Mouse (Mus musculus): Measurements from ENCODE around the gene Ldlrad1. TPM values are rescaled to one million over a fixed set of nuclear protein-coding genes. Genes with fewer than 3 reads are reported as not detected.

The Ldlrad1 gene
- polyA plus RNA-seq, 1 experiment from 2014 or later, result not detected

DNA sequence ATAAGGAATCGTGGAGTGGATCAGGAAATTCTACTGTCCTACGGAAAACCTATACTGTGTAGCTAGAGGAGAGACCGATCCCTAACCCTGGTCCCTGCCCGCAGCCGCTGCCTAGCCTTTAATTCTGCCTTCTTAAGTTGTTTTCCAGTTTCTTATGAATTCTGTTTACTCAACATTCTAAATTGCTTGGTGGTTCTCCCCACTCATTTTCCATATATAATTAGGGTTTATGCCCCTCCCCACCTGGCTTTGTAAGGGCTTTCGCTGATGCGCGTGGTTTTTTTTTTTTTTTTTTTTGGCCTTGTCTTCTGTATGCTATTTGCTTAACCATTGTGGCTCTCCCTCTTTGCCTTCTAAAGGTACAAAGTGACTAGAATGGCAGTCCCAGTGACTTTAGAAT lies 29.4 kb upstream of the Ldlrad1 start:
- under 1% methylated on average over 8 of the region's 8 CpGs for WGBS
- no peak for ATAC-seq (ENCODE audit: low FRiP score, low TSS enrichment)
- peak overlapping the region; percentile 70 for H3K4me3 ChIP-seq (ENCODE audit: low read length)
- no peaks in the 10 kb centered on the region for H3K9me3 ChIP-seq (ENCODE audit: low read length)
- H3K36me3 ChIP-seq (ENCODE audit: insufficient read depth, low read length), result no peaks in the 10 kb centered on the region; the same call in 1 of the 2 replicates
- H3K4me2 ChIP-seq (replicated peaks; ENCODE audit: low read depth, low read length), result peak overlapping the region; percentile 60
- H3K27me3 ChIP-seq (ENCODE audit: insufficient read depth, low read length), result no peaks in the 10 kb centered on the region
- H3K9ac ChIP-seq (replicated peaks; ENCODE audit: low read length), result peak overlapping the region; percentile 77
- peak overlapping the region; percentile 99 for H3K27ac ChIP-seq (ENCODE audit: low read length)
- peaks cover 26% of the 10 kb centered on the region for H3K4me1 ChIP-seq (ENCODE audit: insufficient read depth, low read length)

DNA sequence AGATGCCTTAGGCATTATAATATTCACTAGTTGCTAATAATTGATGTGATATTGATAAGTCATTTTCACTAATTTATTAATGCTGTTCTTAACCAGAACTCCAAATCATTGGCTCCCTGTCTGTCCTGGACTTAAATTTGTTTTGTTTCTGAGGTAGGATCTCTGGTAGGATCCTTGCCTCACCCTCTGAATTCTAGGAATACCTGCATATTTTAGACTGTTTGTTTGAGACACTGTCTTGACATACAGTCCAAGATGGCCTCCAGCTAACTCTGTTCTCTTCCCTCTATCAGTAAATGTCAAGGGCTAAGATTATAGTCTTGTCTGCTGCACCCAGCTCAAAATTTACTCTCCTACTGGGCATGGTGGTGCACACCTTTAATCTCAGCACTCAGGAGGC lies 28.2 kb upstream of the Ldlrad1 start:
- Histone ChIP-seq H3K27ac (ENCODE audit: low read length) (no peak overlapping the region), H3K4me3 (ENCODE audit: low read length) (no peak overlapping the region), H3K4me1 (ENCODE audit: insufficient read depth, low read length) (peaks cover 37% of the 10 kb centered on the region), H3K4me2 (replicated peaks; ENCODE audit: low read depth, low read length) (no peak overlapping the region), H3K27me3 (ENCODE audit: insufficient read depth, low read length) (no peaks in the 10 kb centered on the region), H3K9me3 (ENCODE audit: low read length) (no peaks in the 10 kb centered on the region), H3K9ac (replicated peaks; ENCODE audit: low read length) (no peak overlapping the region), H3K36me3 (ENCODE audit: insufficient read depth, low read length) (no peaks in the 10 kb centered on the region; the same call in 1 of the 2 replicates)
- no peak for ATAC-seq (ENCODE audit: low FRiP score, low TSS enrichment)

DNA sequence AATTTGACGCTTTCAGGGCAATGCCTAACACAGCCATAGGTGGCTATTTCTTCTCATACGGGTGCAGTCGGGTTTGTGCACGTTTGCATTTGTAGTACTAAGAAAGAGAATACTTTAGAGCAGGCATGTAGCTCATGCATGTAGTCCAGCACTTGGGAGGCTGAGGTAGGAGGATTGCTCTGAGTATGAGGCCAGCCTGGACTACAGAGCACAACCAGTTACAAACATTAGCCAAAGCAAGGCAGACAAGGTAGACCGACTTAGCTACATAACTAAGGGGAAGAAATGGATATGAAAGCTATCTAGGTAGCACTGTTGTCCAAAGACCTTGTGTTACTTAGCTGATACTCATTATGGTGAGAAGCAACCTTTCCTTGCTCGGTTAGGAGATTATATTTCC lies 27.1 kb upstream of the Ldlrad1 start:
- WGBS, result 78% methylated on average over 6 of the region's 6 CpGs
- Histone ChIP-seq H3K4me1 (ENCODE audit: insufficient read depth, low read length) (peaks cover 39% of the 10 kb centered on the region), H3K4me3 (ENCODE audit: low read length) (no peak overlapping the region), H3K4me2 (replicated peaks; ENCODE audit: low read depth, low read length) (no peak overlapping the region), H3K27me3 (ENCODE audit: insufficient read depth, low read length) (no peaks in the 10 kb centered on the region), H3K9ac (replicated peaks; ENCODE audit: low read length) (no peak overlapping the region), H3K9me3 (ENCODE audit: low read length) (no peaks in the 10 kb centered on the region), H3K36me3 (ENCODE audit: insufficient read depth, low read length) (0 out of 2 replicates have a peak, but pooled peaks cover under 1% of the 10 kb centered on the region), H3K27ac (ENCODE audit: low read length) (no peak overlapping the region)
- ATAC-seq (ENCODE audit: low FRiP score, low TSS enrichment), result no peak

DNA sequence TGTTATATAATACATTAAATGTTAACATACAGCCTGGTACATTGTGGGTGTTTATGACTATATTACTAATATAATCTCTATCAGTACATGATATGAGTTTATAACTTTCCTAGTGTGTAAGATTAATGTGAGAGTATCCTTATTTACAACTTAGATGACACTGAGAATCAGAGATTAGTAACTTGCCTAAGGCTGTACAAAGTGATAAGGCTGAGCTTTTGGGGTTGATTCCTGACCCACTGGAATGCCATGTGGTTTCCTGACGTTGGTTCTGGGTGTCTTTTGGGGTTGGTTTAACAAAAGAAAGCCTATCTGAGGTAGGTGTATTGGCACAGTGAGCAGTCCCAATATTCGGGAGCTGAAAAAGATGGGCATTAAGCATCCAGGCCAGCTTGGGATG lies 26.2 kb upstream of the Ldlrad1 start:
- no peak overlapping the region for H3K4me3 ChIP-seq (ENCODE audit: low read length)
- no peak overlapping the region for H3K4me2 ChIP-seq (replicated peaks; ENCODE audit: low read depth, low read length)
- H3K27ac ChIP-seq (ENCODE audit: low read length), result no peak overlapping the region
- ATAC-seq (ENCODE audit: low FRiP score, low TSS enrichment), result no peak
- peaks cover 31% of the 10 kb centered on the region for H3K4me1 ChIP-seq (ENCODE audit: insufficient read depth, low read length)
- peaks cover 9% of the 10 kb centered on the region; the same call in 1 of the 2 replicates for H3K36me3 ChIP-seq (ENCODE audit: insufficient read depth, low read length)
- WGBS, result 79% methylated on average over 2 of the region's 2 CpGs
- no peaks in the 10 kb centered on the region for H3K27me3 ChIP-seq (ENCODE audit: insufficient read depth, low read length)
- H3K9ac ChIP-seq (replicated peaks; ENCODE audit: low read length), result no peak overlapping the region
- no peaks in the 10 kb centered on the region for H3K9me3 ChIP-seq (ENCODE audit: low read length)

DNA sequence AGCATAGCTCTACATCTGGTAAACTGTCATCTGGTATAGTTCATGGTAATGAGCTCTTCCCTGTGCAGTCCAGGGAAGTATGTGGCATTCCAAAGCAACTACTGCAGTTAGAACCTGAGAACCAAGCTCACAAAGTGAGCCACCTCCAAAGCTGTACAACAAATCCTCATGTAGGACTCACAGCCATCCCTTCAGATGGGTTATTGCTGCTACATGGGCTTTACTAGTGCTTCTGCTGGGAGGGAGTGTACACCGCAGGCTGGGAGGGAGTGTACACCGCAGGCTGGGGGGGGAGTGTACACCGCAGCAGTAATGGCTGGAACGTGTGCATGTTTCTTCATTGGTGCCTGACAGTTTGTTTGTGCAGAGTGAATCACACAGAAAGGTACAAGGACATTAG lies 25.8 kb upstream of the Ldlrad1 start:
- WGBS, result 82% methylated on average over 4 of the region's 4 CpGs
- H3K4me3 ChIP-seq (ENCODE audit: low read length), result no peak overlapping the region
- no peak for ATAC-seq (ENCODE audit: low FRiP score, low TSS enrichment)
- peaks cover 31% of the 10 kb centered on the region for H3K4me1 ChIP-seq (ENCODE audit: insufficient read depth, low read length)
- H3K4me2 ChIP-seq (replicated peaks; ENCODE audit: low read depth, low read length), result no peak overlapping the region
- no peak overlapping the region for H3K27ac ChIP-seq (ENCODE audit: low read length)
- peaks cover 13% of the 10 kb centered on the region; the same call in 1 of the 2 replicates for H3K36me3 ChIP-seq (ENCODE audit: insufficient read depth, low read length)
- no peak overlapping the region for H3K9ac ChIP-seq (replicated peaks; ENCODE audit: low read length)
- no peaks in the 10 kb centered on the region for H3K9me3 ChIP-seq (ENCODE audit: low read length)
- H3K27me3 ChIP-seq (ENCODE audit: insufficient read depth, low read length), result no peaks in the 10 kb centered on the region

DNA sequence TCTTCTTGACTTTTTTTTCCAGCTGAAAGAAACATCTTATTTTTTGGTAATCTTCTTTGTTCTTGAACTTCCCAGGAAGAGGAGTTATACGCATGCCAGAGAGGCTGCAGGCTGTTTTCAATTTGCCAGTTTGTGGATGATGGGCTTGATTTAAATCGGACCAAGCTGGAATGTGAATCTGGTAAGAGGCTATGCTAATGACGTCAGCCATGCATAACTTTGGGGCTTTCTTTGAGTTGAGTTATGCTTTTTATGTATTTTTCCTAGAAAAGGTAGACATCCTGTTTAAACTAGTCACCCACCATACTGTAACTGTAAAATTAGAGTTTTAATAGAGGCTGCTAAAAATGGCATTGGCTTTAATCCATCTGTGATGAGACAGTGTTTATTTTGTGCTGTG lies 23.3 kb upstream of the Ldlrad1 start:
- whole genome bisulfite sequencing, result 42% methylated on average over 3 of the region's 3 CpGs
- Histone ChIP-seq H3K4me1 (ENCODE audit: insufficient read depth, low read length) (peaks cover 19% of the 10 kb centered on the region), H3K9ac (replicated peaks; ENCODE audit: low read length) (no peak overlapping the region), H3K36me3 (ENCODE audit: insufficient read depth, low read length) (peaks cover 34% of the 10 kb centered on the region), H3K27me3 (ENCODE audit: insufficient read depth, low read length) (no peaks in the 10 kb centered on the region), H3K9me3 (ENCODE audit: low read length) (no peaks in the 10 kb centered on the region), H3K4me3 (ENCODE audit: low read length) (no peak overlapping the region), H3K4me2 (replicated peaks; ENCODE audit: low read depth, low read length) (no peak overlapping the region), H3K27ac (ENCODE audit: low read length) (no peak overlapping the region)
- no peak for ATAC-seq (ENCODE audit: low FRiP score, low TSS enrichment)

DNA sequence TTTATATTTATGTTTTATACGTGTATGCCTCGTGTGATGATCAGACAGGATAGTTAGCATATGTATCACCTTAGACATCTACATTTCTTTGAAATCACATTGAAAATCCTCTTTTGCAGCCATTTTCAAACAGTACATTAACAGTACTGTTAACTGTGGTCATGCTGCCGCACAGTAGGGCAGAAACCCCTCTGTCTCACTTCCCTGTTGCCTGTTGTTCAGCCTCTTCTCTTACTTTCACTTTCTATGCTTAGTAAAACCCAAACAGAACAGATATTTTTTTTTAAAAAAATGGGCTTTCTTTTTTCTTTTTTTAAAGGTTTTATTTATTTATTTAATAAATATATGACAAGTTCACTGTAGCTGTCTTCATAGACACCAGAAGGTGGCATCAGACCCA lies 15.1 kb upstream of the Ldlrad1 start:
- Histone ChIP-seq H3K4me1 (ENCODE audit: insufficient read depth, low read length) (no peaks in the 10 kb centered on the region), H3K4me3 (ENCODE audit: low read length) (no peak overlapping the region), H3K9ac (replicated peaks; ENCODE audit: low read length) (no peak overlapping the region), H3K27ac (ENCODE audit: low read length) (no peak overlapping the region), H3K9me3 (ENCODE audit: low read length) (no peaks in the 10 kb centered on the region), H3K36me3 (ENCODE audit: insufficient read depth, low read length) (peaks cover 66% of the 10 kb centered on the region), H3K4me2 (replicated peaks; ENCODE audit: low read depth, low read length) (no peak overlapping the region), H3K27me3 (ENCODE audit: insufficient read depth, low read length) (no peaks in the 10 kb centered on the region)
- 96% methylated on average over 3 of the region's 3 CpGs for WGBS
- no peak for ATAC-seq (ENCODE audit: low FRiP score, low TSS enrichment)

DNA sequence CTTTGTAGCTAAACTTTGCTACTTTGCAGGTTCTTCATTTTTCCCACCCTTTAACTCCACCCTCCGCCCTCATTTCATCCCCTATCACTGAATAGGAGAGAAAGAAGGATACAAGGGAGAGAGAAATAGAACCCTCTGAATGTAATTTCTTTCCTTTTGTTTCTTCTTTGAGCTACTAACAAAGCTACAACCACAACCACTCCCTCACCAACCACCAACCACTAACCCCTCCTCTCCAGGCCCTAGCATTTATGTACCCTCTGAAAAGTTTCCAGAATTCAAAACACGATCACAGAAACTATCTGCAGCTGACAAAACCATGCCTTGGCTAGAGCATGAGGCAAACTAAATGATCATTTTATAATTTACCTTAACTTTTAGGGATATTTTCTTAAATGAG lies 12.5 kb upstream of the Ldlrad1 start:
- H3K9ac ChIP-seq (replicated peaks; ENCODE audit: low read length), result no peak overlapping the region
- H3K4me1 ChIP-seq (ENCODE audit: insufficient read depth, low read length), result no peaks in the 10 kb centered on the region
- WGBS, result 96% methylated on average over 2 of the region's 2 CpGs
- H3K36me3 ChIP-seq (ENCODE audit: insufficient read depth, low read length), result peaks cover 68% of the 10 kb centered on the region
- no peak for ATAC-seq (ENCODE audit: low FRiP score, low TSS enrichment)
- H3K27ac ChIP-seq (ENCODE audit: low read length), result no peak overlapping the region
- H3K4me2 ChIP-seq (replicated peaks; ENCODE audit: low read depth, low read length), result no peak overlapping the region
- no peak overlapping the region for H3K4me3 ChIP-seq (ENCODE audit: low read length)
- no peaks in the 10 kb centered on the region for H3K27me3 ChIP-seq (ENCODE audit: insufficient read depth, low read length)
- no peaks in the 10 kb centered on the region for H3K9me3 ChIP-seq (ENCODE audit: low read length)

DNA sequence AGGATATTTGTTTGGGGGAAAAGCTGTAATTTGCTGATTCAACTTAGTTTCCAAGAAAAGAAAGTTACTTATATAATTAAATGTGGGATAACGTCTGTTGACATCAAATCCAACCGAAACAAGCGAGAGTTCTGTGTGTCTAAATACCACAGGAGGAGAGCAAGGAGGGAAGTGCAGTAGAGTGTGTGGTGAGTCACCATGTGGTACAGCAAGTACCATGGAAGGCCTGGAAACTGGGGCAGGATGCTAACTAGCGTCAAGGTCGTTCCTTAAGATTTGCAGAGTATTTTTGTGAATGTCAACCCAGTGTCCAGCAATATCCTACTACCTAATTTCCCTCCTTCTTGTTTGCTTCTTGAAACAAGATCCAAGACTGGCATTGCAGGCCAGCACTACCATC lies 10.9 kb upstream of the Ldlrad1 start:
- Histone ChIP-seq H3K27me3 (ENCODE audit: insufficient read depth, low read length) (no peaks in the 10 kb centered on the region), H3K4me3 (ENCODE audit: low read length) (no peak overlapping the region), H3K9ac (replicated peaks; ENCODE audit: low read length) (no peak overlapping the region), H3K36me3 (ENCODE audit: insufficient read depth, low read length) (peaks cover 68% of the 10 kb centered on the region), H3K4me1 (ENCODE audit: insufficient read depth, low read length) (no peaks in the 10 kb centered on the region), H3K27ac (ENCODE audit: low read length) (no peak overlapping the region), H3K4me2 (replicated peaks; ENCODE audit: low read depth, low read length) (no peak overlapping the region), H3K9me3 (ENCODE audit: low read length) (no peaks in the 10 kb centered on the region)
- 93% methylated on average over 5 of the region's 5 CpGs for WGBS
- no peak for ATAC-seq (ENCODE audit: low FRiP score, low TSS enrichment)

DNA sequence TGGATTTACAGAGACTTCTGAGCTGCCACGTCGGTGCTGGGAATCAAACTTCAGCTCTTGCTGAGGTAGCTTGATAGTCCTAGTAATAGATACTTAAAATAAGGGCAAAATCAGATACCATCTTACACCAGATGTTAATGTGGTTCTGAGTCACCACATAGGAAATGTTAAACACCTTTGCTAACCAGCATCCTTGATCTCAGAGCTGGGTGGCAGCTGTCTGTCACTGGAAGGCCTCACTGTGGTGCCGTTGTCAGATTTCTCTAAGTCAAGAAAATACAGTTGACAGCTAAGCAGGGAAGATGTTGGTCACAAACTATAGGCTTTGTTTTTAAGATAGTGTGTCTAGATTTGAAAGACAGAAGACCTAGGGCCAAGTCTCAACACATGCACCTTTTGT lies 7.2 kb upstream of the Ldlrad1 start:
- ATAC-seq (ENCODE audit: low FRiP score, low TSS enrichment), result no peak
- Histone ChIP-seq H3K27ac (ENCODE audit: low read length) (no peak overlapping the region), H3K36me3 (ENCODE audit: insufficient read depth, low read length) (peaks cover 62% of the 10 kb centered on the region), H3K4me1 (ENCODE audit: insufficient read depth, low read length) (no peaks in the 10 kb centered on the region), H3K27me3 (ENCODE audit: insufficient read depth, low read length) (no peaks in the 10 kb centered on the region), H3K9ac (replicated peaks; ENCODE audit: low read length) (no peak overlapping the region), H3K9me3 (ENCODE audit: low read length) (no peaks in the 10 kb centered on the region), H3K4me3 (ENCODE audit: low read length) (no peak overlapping the region), H3K4me2 (replicated peaks; ENCODE audit: low read depth, low read length) (no peak overlapping the region)
- 96% methylated on average over 3 of the region's 3 CpGs for WGBS

DNA sequence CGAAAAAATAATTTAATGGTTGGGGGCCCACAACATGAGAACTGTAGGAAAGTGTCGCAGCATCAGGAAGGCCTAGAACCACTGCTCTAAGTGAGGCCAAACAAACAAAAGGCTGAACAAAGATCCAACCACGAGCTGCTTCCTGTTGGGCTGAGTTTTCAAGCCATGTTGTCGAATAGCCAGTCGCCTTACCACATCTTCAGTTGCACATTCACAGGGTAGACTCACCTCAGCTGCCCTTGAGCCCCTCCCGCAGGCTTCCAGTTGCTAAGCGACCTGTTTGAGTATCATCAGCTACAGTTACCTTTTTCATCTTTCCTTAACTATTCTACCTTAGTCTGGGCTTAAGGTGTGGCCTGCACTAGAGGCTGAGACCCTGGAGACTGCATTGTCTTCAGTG lies 6.0 kb upstream of the Ldlrad1 start:
- Histone ChIP-seq H3K9me3 (ENCODE audit: low read length) (no peaks in the 10 kb centered on the region), H3K27ac (ENCODE audit: low read length) (no peak overlapping the region), H3K27me3 (ENCODE audit: insufficient read depth, low read length) (no peaks in the 10 kb centered on the region), H3K4me3 (ENCODE audit: low read length) (no peak overlapping the region), H3K4me2 (replicated peaks; ENCODE audit: low read depth, low read length) (no peak overlapping the region), H3K9ac (replicated peaks; ENCODE audit: low read length) (no peak overlapping the region), H3K36me3 (ENCODE audit: insufficient read depth, low read length) (peaks cover 56% of the 10 kb centered on the region), H3K4me1 (ENCODE audit: insufficient read depth, low read length) (no peaks in the 10 kb centered on the region)
- no peak for ATAC-seq (ENCODE audit: low FRiP score, low TSS enrichment)
- WGBS, result 85% methylated on average over 7 of the region's 7 CpGs
